Mouse (Mus musculus): Measurements from ENCODE around the gene Kitl.

Kitl gene

DNA sequence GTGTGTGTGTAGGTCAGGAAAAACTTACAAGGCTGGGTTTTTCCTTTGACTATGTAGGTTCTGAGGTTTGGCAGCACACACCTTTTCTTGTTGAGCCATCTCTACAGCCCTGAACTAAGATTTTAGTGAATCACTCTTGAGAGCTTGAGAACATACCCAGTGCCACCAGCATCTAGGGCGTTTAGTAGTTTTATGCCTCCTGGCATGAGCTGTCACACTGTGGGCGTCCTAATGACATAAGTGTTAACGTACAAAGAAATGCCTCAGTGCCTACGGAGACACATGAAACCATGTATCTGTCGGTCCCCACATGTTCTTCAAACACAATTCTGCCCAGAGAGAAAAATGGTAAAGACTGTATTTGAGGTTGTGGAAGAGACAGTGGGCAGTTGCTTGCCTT is 15.0 kb downstream of the Kitl start:
- no peak for DNase-seq (ENCODE audit: low spot score)

DNA sequence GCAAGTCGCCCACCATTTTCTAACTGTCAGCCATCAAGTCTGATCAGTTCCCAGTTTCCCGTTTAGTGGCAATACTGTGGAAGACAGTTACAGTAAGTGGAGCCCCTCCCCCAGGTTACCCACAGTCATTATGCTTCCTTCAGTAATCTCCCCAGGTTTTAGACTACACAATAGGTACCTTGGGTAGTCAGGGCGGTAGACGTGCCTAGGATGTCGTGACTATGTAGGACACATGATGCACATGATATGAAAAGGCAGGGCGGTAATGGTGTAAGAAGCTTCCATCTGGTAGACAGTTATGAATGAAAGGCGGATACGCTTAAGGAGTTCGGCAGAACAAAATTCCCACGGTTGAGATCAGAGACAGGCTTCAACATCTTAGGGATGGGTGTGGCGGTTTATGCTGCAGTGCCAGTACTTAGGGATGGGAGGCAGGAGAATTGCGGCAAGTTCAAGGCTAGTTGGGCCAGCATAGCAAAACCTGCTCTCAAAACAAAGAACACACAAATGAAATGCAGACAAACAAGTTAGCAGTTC is 15.6 kb downstream of the Kitl start:
- DNase-seq (ENCODE audit: low spot score) = no peak

DNA sequence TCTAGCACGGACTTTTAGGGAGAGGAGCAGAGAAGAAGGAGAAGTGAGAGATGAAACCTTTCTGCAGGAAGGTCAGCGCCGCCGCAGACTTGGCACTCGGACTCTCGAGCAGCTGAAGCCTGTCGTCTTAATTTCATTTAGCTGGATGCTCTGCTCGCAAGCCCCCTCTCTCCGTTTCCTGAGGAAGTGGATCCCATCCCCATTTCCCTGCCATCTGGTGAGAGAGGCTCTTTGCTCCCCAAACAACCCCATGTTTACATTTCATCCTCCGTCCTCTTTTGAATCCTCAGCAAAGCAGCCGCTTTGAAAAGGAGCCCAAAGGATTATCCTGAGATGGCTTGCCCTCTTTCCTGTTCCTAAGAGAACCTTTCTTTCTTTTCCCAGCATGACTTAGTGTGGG is 16.2 kb downstream of the Kitl start:
- DNase-seq (ENCODE audit: low spot score) = no peak

DNA sequence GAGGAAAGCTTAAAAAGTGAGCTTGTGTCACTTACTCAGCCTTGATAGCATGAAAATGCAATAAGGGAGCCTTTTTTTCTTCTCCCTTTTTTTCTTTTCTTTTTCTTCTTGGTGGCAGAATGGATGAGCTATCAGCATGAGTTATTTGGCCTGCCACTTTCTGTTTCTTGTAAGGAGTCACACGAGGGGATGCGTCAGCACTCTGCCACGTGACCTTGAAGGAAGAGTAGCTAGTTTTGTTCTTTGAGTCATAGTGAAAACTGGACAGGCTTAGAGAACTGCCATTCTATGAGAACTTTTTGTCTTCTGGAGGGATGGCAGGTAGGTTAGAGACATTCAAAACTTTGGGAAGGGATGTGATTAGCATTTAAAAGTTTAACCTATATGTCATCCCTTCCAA is 17.1 kb downstream of the Kitl start:
- DNase-seq (ENCODE audit: low spot score) = no peak

DNA sequence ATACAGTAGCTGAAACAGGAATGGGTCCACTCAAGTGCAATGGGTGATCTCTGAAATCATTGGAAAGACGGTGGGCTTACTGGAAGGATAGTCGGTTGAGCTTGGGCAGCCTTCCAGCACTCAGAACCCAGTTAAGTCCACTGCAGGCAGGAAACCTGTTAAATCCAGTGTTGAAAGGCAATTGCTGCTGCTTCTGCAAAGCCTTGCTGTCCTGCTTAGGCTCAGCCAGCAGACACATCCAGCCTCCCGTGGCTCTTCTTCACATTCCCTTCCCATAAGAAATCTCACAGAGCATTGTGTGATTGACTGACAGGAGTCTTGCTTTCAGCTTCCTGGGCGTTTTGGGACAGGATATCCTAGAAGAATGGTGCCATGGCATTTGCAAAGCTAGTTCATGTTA is 20.6 kb downstream of the Kitl start:
- no peak for DNase-seq (ENCODE audit: low spot score)

DNA sequence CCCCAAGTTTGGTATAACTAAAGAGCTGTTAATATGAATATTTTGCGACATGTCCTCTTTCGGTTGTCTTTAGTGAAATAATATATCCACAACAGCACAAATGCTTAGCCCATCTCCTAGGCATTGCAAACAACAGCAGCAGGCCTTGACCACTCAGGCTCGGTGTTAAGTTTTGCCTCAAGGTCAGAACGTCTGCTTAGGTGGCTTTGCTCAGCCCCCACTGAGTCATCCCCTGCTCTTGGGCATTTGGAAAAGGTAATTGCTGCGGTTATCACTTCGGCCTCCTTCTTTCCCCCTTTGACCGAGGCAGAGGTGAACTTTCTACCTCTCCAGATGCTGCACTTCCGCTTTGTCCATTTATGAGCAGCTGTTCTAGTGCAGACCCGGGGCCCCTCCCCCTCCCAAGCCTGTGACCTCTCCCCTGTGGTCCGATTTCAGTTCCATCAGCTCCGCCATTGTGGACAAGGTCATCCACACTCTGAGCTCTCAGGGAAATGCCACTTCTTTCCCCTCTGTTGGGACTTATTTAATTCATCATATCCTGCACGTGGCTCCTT is 23.0 kb downstream of the Kitl start:
- DNase-seq (ENCODE audit: low spot score) = no peak

DNA sequence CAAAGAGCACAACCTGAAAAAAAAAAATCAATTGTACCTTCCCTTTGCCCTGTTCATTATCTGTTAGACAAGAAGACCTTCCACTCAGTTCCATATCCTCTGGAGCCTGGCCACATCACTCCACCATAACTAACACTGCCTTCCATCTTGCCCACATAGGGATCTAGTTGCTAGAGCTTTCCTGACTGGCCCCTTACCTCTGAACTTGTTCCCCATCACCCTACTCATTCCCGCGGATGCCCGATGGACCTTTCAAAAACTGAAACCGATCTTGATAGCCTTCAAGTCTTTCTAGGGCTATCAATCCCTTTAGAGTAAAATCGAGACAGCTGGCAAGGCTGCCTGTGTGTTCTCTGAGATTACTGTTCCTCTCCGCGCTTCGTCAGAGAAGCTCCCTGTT is 23.6 kb downstream of the Kitl start:
- DNase-seq (ENCODE audit: low spot score) = no peak

DNA sequence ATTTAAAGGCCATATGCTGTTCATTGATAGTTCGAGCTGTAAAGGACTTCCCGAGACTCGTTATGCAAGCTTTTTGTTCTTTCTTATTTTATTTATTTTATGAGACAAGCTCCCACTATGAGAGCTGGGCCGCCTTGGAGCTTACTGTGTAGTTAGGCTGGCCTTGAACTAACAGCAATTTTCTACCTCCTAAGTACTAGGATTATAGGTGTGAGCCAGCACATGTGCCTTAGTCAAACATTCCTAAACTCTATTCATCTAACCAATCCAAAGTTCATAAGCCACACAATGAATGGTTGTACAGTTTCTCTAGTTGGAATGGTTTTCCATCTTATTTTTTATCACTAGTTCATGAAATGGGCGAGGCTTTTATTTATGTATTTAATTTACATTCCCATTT is 28.3 kb downstream of the Kitl start:
- DNase-seq (ENCODE audit: low spot score) = no peak

DNA sequence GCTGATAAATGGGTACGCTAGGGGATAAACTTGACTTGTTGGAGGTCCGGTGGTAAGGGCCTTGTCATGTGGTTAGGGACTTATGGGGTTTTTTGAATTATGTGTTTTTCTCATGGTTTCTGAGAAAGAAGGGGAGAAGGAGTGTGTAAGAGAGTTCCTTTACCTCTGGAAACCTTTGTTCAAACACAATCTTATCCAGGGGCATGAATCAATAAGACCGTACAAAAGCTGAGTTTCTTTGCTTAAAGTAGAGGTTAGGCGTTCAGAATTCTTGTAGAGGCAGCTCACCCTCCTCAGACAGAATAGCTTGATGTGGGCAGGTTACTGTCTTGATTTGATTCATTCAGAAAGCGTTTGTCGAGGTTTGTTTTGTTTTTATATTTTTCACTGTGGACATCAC is 28.7 kb downstream of the Kitl start:
- DNase-seq (ENCODE audit: low spot score) = no peak

DNA sequence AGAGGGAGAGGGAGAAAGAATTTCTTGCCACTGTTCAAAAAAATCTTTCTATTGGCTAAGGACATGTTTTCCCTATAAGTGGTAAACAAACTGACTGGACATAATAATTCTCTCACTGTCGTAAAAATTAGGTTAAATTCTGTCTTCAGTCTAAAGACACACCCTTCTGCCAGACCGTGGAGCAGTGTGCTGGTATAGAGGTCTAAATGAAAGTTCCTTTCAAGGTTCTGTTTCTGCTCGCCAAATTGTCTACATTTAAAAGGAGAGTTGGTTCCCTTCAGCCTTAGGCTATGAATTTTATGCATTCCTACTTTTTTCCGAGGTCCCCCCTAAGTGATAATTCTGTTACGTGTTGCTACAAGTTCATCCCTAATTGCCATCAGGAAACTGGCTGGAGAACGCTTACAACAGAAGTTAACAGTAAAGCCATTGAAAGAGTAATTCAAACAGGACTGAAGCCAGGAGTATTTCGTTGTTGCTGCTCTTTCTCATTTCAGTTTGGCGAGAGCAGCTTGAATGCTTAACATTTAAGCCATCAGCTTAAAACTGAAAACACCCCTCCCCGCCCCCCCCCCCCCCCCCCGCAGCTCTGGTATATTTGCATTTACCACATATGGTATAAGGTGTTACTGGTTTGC is 35.8 kb downstream of the Kitl start:
- DNase-seq (ENCODE audit: low spot score) = no peak

DNA sequence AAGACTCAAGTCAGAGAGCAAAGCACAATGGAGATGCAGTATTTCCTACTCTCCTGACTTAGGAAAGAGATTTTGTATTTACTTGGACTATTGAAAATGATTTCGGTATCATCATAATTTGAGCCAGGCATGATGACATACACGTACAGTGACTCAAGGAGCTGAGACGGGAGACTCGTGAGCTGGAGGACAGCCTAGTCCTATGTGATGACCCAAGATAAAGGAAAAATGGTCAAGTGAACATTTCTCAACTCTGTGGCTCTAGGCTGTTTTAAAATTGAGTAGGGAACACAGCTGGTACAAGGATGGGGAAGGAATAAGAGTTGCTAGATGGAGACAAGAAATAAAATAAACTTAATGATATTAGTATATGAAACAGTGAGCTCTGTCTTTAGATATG is 37.0 kb downstream of the Kitl start:
- DNase-seq (ENCODE audit: low spot score) = no peak

DNA sequence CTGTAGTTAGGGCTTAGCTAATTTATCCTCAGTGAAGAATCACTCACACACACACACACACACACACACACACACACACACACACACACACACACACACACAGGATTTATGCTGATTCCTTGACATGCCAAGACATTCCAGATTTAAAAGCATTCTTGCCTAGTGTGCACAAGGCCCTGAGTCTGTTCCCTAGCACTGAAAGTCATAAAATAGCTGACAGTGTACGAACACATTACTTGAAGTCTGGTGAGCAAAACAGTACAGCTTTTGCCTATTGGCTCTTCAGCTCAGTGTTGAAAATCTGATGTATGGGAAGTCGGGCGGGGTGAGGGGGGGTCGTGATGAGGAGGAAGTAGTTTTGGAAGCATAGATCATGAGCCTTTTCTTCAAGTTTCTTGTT is 37.5 kb downstream of the Kitl start:
- DNase-seq (ENCODE audit: low spot score) = no peak

DNA sequence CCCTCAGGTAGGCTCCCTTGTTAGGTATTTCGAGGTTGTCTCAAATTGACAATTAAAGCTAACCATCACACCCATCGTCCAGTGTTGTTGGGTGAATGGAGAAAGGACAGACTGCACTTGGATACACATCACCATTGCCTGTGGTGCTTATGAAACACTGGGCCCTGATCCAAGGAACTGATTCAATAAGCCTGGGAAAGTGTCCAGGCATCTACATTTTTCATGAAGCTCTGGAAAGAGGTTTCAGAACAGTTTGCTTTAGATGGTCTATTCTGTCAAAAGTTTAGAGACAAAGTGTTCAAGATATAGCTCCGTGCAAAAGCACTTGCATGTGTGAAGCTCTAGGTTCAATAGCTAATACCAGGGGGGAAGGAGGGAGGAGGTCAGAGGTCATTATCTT is 38.6 kb downstream of the Kitl start:
- DNase-seq (ENCODE audit: low spot score) = peak; percentile 50

DNA sequence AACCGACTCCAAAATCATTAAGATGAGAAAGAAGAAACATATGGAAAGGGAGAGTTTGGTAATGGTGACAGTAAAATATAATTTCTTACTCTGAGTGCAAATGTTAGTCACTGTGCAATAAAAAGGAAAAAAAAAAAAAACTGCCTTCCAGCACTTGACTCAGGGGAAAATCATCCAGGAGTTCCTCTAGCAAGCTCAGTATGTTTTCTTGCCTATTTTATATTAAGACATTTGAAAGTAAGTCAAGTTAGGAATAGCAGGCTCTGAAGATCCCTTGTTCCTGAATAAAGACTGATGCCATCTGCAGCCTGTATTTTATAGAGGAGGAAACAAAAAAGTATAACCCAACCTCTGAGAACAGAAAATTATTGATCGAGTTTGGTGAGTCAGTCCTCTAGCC is 39.7 kb downstream of the Kitl start:
- DNase-seq (ENCODE audit: low spot score) = no peak

DNA sequence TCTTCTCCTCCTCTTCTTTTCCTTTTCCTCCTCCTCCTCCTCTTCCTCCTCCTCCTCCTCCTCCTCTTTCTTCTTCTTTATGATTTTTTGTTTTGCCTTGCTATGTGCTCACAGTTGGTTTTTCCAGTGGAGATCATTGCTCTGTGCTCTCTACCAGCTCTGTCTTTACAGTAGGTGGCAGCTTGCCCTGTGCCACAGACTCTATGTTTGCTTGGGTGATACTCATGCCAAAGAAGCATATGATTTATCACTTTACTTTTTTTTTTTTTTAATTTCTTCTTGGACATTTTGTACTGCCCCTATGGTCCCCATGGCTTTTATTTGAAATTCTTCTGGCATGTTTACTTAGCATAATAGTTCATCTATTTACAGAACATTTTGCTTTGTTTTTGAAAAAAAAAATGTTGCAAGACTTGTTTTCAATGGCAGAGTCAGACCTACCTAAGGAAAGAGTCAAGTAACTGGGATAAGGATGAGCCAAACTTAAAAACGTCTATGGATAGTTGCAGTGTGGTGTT is 41.7 kb downstream of the Kitl start:
- peak; percentile 30 for DNase-seq (ENCODE audit: low spot score)

DNA sequence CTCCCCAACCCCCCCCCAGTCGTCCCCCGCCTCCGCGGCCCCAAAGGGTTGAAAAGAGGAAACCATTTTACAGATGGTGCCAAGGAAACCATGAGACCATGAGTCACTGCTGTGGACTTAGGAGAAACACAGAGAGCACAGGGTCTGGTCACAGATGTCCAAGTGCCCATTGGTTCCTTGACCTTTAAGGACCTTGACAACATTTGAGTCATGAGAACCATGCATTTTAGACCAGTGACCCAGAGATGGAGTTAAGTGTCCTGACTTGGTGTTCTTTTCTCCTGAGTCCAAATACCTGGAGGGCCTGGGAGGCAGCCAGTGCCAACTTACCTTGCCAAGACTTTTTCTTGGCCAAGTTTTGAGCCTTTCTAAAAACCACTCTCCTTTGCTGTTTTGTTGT is 43.9 kb downstream of the Kitl start:
- no peak for DNase-seq (ENCODE audit: low spot score)

DNA sequence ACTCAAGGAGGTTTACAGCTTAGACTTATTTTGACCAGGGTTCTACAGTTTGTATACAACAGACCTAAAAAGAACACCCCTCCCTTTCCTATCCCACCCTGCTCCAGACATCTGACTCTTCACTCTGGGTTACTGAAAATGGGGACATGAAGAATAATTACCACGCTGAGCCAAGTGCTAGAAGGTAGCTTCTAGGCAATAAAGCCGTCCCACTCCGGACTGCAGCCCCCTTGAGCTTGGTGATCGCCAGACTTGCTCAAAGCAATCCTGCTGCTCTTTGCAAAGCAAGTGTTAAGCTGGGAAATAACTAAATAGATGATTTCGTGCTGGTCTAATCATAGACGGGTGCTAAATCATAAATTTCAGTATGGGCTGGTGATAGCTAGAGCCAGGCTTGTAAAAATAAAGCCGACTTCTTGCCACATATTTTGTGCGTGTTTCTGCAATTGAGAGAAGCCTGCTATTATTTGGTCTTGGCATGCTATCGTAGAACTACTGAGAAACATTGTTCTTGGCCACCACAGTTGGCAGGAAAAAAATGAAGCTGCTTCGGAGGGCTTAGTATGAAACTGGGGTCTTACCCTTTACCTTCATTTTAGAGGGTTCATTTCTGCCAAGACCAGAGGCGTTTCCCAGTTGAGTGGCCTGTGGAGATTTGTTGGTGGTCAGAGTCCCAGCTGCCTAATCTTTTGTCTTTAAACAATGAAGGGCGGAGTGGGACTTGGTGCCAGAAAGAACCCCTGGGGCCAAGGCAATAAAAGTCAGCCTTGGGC is 50.3 kb downstream of the Kitl start:
- DNase-seq (ENCODE audit: low spot score) = peak; percentile 11

DNA sequence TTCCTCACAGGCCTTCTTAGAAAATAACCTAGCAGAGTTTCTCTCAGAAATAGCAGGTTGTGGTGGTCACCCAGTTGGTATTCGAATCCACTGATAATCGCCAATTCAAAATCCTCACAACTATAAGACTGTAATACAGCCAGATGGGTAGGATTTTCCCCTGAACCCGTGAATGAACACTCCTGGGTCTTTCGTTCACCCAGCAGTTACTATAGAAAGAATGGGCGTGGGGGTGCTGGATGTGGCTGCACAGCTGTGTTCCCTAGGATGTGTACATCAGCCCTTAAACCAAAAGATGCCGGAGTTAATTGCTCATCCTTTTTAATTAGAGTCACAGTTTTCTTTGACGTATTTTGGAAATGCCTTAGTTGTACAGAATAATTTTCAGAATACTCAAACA is 50.9 kb downstream of the Kitl start:
- DNase-seq (ENCODE audit: low spot score) = no peak

DNA sequence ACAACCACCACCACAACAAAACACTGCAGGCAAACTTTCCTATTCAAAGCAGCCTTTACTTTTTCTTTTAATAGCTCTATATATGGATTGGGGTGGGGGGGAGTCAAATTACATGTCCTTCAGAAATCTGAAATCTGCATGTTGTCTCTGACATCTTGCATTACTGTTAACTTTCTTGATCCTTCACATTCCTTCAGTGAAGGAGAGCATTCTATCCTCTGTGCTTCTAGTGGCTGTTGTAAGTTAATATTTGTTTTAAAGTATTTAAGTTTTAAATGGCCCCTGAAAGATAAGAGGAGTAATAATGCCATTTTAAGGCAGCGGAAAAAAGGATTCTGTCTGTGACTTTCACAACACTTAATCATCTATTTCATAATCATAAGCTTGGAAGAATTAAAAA is 57.2 kb downstream of the Kitl start:
- no peak for DNase-seq (ENCODE audit: low spot score)

DNA sequence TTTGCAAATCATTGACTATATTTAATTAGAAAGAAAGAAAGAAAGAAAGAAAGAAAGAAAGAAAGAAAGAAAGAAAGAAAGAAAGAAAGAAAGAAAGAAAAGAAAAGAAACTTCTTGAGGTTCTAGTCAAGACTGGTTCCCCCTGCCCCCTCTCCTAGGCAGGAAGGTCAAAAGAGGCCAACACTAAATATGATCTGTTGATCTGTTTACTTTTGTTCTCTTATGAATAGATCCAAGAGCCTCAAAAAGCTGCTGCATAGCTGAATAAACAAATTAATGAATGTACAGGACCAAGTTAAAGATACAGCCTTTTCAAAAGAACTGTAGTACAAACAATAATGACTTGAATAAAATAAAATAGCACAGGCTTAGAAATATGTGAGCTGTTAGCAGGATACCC is 57.7 kb downstream of the Kitl start:
- DNase-seq (ENCODE audit: low spot score) = no peak

DNA sequence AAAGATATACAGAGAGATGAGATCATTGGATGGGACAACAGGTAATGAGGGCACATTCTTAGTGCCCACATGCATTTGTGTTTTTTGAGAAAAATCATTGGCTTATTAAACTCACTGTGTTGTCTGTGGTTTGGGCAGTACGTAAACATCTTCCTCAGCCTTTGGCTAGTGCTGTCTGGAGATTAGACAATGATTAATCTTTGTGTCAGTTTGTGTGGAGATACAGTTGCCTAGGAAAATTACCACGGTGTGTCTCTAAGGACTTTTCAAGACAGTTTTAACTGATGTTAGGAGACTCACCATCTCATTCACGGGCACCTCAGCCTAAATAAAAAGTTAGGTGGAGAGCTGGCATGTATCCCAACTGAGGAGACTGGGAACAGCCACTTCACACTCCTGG is 85.7 kb downstream of the Kitl start:
- no peak for DNase-seq (ENCODE audit: low spot score)

DNA sequence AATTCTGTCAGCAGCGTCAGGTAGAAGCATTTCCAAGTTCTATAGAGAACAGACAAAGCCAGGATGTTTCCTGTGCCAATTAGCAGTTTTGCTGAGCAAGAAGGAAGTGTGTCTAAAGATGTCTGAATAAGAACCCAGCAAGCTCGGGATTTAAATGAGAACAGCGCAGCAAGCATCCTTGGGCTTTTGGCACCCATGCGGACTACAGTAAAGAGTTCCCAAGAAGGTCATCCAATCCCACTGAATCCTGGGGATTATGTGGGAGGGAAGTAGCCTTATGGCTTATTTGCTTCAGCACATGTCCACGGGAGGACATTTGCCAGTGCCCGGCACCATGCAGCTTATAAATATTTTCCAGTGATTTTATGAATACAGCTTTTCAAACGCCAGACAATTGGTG is 95.8 kb downstream of the Kitl start:
- DNase-seq (ENCODE audit: low spot score) = no peak

DNA sequence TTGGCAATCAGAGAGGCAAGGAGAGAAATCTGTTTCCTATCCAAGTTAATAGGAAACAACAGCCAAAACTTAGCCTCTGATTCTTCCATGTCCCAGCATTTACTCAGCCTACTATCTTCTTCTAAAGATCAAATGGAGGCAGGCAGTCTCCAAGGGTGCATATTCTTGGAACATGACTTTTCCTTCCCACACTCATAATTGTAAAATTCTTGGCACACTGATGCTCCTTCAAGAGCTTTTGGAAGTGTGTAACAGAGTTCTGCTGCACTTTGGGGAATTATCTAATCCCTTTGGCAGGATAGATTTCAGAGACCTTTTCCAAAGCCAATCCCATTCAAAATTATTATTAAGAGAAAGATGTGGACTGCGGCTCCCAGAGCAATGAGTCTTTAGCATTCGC is 100.1 kb downstream of the Kitl start:
- no peak for DNase-seq (ENCODE audit: low spot score)
